Mouse (Mus musculus): ENCODE results near the gene Plppr1. TPM values are rescaled to one million over a fixed set of nuclear protein-coding genes. Genes with fewer than 3 reads are reported as not detected.
"Not testable (repeated sequence)": the region's sequence is repeated elsewhere in the genome, so short reads cannot be mapped to it uniquely, and the experiment has no call there.

The Plppr1 gene
- polyA plus RNA-seq, 1 experiment from 2014 or later = 60.2 TPM

DNA sequence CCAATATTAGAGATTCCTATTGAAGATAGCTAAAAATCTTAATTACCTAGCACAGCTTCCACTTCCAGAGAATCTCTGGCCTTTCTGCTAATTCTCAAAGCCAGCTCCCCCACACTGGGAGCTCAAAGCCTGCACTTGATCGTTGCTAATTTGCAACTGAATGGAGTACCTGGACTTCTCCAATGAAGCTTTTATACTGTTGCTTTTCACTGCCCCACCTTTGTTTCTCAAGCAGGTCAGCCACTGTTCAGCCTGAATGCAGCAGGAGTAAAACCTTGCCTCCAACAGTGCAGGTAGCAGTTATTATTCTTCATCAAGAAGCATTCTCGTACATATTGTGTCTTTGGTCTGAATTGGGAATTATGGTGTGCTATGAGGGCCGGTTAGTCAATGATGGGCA lies 309.0 kb downstream of the Plppr1 start:
- not testable (repeated sequence) for H3K27ac ChIP-seq (ENCODE audit: low read length); H3K4me3 ChIP-seq (replicated peaks; ENCODE audit: low read length); ATAC-seq; H3K9ac ChIP-seq (replicated peaks; ENCODE audit: low read depth, low read length); H3K4me2 ChIP-seq (ENCODE audit: low read length); H3K36me3 ChIP-seq (ENCODE audit: control insufficient read depth, insufficient read depth); H3K4me1 ChIP-seq (replicated peaks; ENCODE audit: control insufficient read depth, insufficient read depth, low read length); H3K27me3 ChIP-seq (replicated peaks; ENCODE audit: control insufficient read depth, insufficient read depth, low read length); H3K9me3 ChIP-seq (ENCODE audit: control insufficient read depth, low read length)
- 63% methylated on average over 3 of the region's 3 CpGs for WGBS

DNA sequence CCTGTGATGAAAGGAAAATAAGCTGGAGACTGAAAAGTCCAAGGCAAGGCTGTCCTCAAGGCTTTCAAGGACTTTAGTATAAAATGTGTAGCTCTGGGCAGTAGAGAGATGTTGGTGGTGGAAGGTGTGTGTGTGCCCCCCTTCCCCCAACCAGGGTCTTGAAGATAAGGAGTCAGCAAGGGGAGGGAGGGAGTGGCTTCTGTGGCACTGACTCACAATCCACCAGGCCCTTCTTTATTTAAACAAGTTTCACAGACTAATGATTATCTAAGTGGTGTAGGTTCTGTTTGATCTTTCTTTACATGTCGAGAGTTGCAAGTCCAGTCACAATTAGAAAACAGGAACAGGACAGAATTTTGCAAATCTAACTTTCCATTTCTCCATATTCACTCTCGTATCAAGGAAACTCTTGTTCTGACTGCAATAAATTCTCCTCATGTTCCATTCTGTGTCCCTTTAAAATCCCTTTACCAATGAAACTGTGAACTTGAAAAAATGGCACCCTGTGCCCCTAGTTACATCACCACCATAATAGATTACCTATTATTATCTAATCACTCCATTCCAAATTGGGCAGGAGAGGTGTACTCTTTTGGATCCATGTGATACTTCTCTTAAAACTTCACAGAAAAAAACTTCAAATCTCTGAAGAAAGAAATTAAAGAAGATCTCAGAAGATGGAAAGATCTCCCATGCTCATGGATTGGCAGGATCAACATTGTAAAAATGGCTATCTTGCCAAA lies 324.7 kb downstream of the Plppr1 start:
- H3K4me2 ChIP-seq (ENCODE audit: low read length); H3K4me1 ChIP-seq (replicated peaks; ENCODE audit: control insufficient read depth, insufficient read depth, low read length); H3K9me3 ChIP-seq (ENCODE audit: control insufficient read depth, low read length); H3K9ac ChIP-seq (replicated peaks; ENCODE audit: low read depth, low read length); H3K36me3 ChIP-seq (ENCODE audit: control insufficient read depth, insufficient read depth); H3K4me3 ChIP-seq (replicated peaks; ENCODE audit: low read length); H3K27me3 ChIP-seq (replicated peaks; ENCODE audit: control insufficient read depth, insufficient read depth, low read length); H3K27ac ChIP-seq (ENCODE audit: low read length); ATAC-seq: not testable (repeated sequence)
- WGBS = 87% methylated on average over 2 of the region's 2 CpGs

DNA sequence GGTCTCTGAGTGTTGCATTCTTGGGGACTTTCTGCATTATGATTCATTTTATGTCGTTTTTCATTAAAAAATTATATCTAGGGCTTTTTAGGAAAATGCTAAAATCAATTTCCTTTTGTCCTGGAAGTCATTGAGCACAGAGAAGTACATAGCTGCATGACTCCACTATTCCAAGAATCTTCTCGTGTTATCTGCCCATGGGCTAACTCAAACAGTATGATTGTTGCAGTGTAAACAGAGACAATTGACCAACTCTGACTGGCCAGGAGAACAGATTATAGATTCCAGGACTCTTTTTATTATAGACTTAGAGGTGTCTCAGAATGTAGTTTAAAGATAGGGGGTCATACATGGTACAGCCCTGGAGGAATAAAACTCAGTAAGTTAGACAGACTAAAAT lies 327.8 kb downstream of the Plppr1 start:
- WGBS = 55% methylated on average over 2 of the region's 2 CpGs
- H3K4me3 ChIP-seq (replicated peaks; ENCODE audit: low read length) = no peak overlapping the region
- no peak for ATAC-seq

More for the DNA sequence above, 327.8 kb downstream of the Plppr1 start:
- Histone ChIP-seq H3K36me3 (ENCODE audit: control insufficient read depth, insufficient read depth) (no peaks in the 10 kb centered on the region), H3K9ac (replicated peaks; ENCODE audit: low read depth, low read length) (no peak overlapping the region), H3K4me1 (replicated peaks; ENCODE audit: control insufficient read depth, insufficient read depth, low read length) (no peaks in the 10 kb centered on the region), H3K27me3 (replicated peaks; ENCODE audit: control insufficient read depth, insufficient read depth, low read length) (no peaks in the 10 kb centered on the region), H3K4me2 (ENCODE audit: low read length) (no peak overlapping the region), H3K9me3 (ENCODE audit: control insufficient read depth, low read length) (no peaks in the 10 kb centered on the region), H3K27ac (ENCODE audit: low read length) (no peak overlapping the region)
